Mouse (Mus musculus) intestine, embryonic 14.5 days (tissue): ENCODE measurements around the gene Foxd2. TPM values are rescaled to one million over a fixed set of nuclear protein-coding genes. Genes with fewer than 3 reads are reported as not detected.

Experiments used
- ATAC-seq: fragments of 200-750 bp; cut with Nextera tagmentation; replicated peaks from 2 replicates; pipeline ENCODE4 v1.8.0; 2017; ENCODE audit warnings: low read depth, moderate number of reproducible peaks, moderate TSS enrichment, moderate library complexity; ENCODE audit not compliant: low FRiP score, low TSS enrichment
- DNase-seq: peaks from one replicate; pipeline ENCODE4 v3.0.0-alpha.2; 2018; ENCODE audit warnings: low spot score
- H3K27ac ChIP-seq: fragments of 300-500 bp; sonication (generic); 2 replicates; pipeline ENCODE4 v1.5.1; 2014; ENCODE audit warnings: low read depth, mild to moderate bottlenecking, control low read depth
- H3K27me3 ChIP-seq: fragments of 300-500 bp; sonication (generic); replicated peaks from 2 replicates; pipeline ENCODE4 v1.6.1; 2014; ENCODE audit warnings: low read length, control low read depth; ENCODE audit not compliant: control insufficient read depth, insufficient read depth
- H3K36me3 ChIP-seq: fragments of 300-500 bp; sonication (generic); 2 replicates; pipeline ENCODE4 v1.6.1; 2014; ENCODE audit warnings: low read length, control low read depth; ENCODE audit not compliant: control insufficient read depth, insufficient read depth
- H3K4me1 ChIP-seq: fragments of 300-500 bp; sonication (generic); replicated peaks from 2 replicates; pipeline ENCODE4 v1.6.1; 2014; ENCODE audit warnings: low read length, control low read depth, mixed read lengths; ENCODE audit not compliant: control insufficient read depth, insufficient read depth
- H3K4me2 ChIP-seq: fragments of 300-500 bp; sonication (generic); 2 replicates; pipeline ENCODE4 v1.6.1; 2014; ENCODE audit warnings: low read length
- H3K4me3 ChIP-seq: fragments of 300-500 bp; sonication (generic); 2 replicates; pipeline ENCODE4 v1.5.1; 2014; ENCODE audit warnings: low read depth, low read length, control low read depth, mixed read lengths
- H3K9ac ChIP-seq: fragments of 300-500 bp; sonication (generic); 2 replicates; pipeline ENCODE4 v1.6.1; 2014; ENCODE audit warnings: mild to moderate bottlenecking, low read length
- H3K9me3 ChIP-seq: fragments of 300-500 bp; sonication (generic); 2 replicates; pipeline ENCODE4 v1.6.1; 2016; ENCODE audit warnings: low read length, control low read depth; ENCODE audit not compliant: control insufficient read depth
- WGBS: fragments of 180-500 bp; shearing (Covaris S2); extraction: QIAGEN DNeasy Blood & Tissue Kit; methylation state at CpG from one replicate; pipeline ENCODE4 v1.1.7; 2014; 5-methylcytosine and 5-hydroxymethylcytosine counted together
- polyA plus RNA-seq: library from polyadenylated mRNA; unstranded; fragments of >200 nt; fragmentation: Nextera tagmentation; extraction: Ambion mirVana; gene quantifications from 2 replicates; pipeline ENCODE4 v1.2.1, GENCODE M21; 2014

The Foxd2 gene
- 0.14 and 0.28 TPM in 2 replicates for polyA plus RNA-seq

DNA sequence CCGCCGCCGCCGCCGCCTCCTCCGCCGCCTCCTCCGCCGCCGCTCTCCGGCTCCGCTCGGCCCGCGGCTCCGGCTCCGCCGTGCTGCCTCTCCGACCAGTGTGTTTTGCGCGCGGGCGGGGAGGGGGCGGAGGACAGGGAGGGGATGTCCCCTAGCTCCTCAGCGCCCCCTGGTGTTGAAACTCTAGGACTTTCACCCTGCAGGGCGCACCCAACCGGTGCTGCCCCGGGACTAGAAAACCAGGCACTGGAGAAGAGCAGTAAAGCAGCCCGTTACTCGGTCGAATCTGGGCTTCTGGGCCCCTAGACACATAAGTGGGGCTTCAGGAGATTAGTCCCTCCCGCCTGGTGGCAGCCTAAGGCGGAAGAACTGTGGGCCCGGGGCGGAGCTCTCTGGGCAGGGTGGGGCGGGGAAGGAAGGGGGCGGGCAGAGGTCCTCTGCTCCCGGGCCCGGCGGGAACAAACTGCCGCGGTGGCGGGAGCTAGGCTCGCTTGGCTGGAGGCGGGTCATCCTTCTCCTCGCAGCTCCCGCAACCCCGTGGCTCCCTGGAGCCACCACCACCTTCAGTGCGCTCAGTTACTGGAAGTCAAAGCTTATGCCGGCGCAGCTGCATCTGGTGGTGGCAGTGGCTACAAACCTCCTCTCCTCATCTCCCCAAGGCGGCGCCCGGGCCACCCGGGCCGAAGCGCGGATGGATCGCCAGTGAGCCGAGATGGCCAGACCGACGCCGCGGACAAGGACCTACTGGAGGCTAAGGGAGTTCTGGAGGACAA lies at the start of gene Foxd2:
Gene Foxd2, minus strand, starts transcription at position 45 of the 773 bp plus-strand sequence.
- Histone ChIP-seq H3K4me3 (peak within 1 kb of the TSS; percentile 40), H3K36me3 (no peaks in the 10 kb centered on the region), H3K4me1 (0 out of 2 replicates have a peak, but pooled peaks cover 4% of the 10 kb centered on the region), H3K9me3 (no peaks in the 10 kb centered on the region), H3K9ac (peak within 1 kb of the TSS; percentile 46), H3K4me2 (peak within 1 kb of the TSS; percentile 69), H3K27me3 (peaks cover 99% of the 10 kb centered on the region), H3K27ac (no peak within 1 kb of the TSS)
- ATAC-seq (peak; percentile 90), DNase-seq (peak; percentile 95)
- WGBS: under 1% methylated on average over 56 of the region's 64 CpGs

DNA sequence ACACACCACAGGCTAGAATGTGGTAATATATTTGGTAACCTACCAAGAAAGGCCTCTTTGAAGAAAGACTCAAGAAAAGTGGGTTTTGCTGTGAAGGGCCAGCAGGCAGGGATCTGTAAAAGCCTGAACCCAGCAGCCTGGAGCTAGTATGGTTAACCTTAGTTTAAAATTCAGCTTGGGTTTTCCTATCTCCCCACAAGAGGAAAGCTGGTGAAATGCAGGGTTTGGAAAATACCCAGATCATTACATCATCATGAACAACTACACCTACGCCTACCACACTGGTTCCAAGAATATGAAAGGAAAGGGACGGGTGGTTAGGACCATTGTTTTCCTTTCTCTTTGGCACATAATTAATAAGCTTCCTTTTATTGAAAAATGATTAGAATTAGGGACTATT lies 49.6 kb upstream of the Foxd2 start:
- no peaks in the 10 kb centered on the region for H3K27me3 ChIP-seq
- no peak for DNase-seq
- no peak overlapping the region for H3K27ac ChIP-seq
- ATAC-seq: no peak
- no peaks in the 10 kb centered on the region for H3K9me3 ChIP-seq
- peaks cover 34% of the 10 kb centered on the region for H3K36me3 ChIP-seq
- no peak overlapping the region for H3K9ac ChIP-seq
- WGBS: 87% methylated on average over 2 of the region's 2 CpGs
- no peak overlapping the region for H3K4me3 ChIP-seq
- H3K4me1 ChIP-seq: no peaks in the 10 kb centered on the region
- H3K4me2 ChIP-seq: no peak overlapping the region

DNA sequence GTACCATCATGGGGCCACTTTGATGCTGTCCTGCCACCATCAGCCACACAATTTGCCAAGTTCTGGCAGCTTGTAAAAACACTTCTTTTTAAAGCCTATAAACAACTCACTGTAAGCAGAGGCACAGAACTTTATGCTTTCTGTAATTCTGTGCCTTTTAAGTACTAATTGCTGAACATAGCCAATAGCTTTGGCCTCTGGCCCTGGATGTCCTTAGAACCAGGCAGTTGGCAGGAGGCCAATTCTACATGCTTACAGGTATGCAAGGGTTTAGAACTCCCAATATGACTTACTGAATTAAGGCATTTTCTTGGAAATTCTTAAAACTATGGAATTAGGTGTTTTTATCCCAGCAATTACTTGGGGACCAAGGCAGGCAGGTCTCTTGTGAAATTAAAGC lies 48.7 kb upstream of the Foxd2 start:
- no peak for ATAC-seq
- DNase-seq: no peak
- H3K4me1 ChIP-seq: no peaks in the 10 kb centered on the region

DNA sequence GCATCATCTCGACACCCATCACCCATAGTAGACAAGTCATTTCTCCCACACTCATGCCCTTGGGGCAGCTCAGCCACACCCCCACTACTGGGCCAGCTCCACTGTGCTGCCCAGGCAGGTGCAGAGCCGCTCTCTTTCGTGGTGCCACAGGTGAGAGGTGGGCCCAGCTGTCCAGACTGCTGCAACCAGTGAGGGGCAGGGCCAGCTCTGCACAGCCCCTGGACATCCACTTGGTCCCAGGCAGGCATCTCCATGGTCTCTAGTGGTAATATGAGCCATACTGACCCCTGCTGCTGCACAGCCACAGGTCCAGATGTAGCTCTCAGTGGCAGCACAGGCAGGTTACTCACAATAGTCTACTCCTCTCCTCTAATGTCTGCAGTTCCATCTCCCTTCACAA lies 44.5 kb upstream of the Foxd2 start:
- no peak overlapping the region for H3K4me2 ChIP-seq
- peak; percentile 43; the same call in 1 of the 2 replicates for ATAC-seq

More for the DNA sequence above, 48.7 kb upstream of the Foxd2 start:
- Histone ChIP-seq H3K9me3 (no peaks in the 10 kb centered on the region), H3K4me2 (no peak overlapping the region), H3K27me3 (no peaks in the 10 kb centered on the region), H3K4me3 (no peak overlapping the region), H3K27ac (no peak overlapping the region), H3K36me3 (peaks cover 26% of the 10 kb centered on the region), H3K9ac (no peak overlapping the region)

DNA sequence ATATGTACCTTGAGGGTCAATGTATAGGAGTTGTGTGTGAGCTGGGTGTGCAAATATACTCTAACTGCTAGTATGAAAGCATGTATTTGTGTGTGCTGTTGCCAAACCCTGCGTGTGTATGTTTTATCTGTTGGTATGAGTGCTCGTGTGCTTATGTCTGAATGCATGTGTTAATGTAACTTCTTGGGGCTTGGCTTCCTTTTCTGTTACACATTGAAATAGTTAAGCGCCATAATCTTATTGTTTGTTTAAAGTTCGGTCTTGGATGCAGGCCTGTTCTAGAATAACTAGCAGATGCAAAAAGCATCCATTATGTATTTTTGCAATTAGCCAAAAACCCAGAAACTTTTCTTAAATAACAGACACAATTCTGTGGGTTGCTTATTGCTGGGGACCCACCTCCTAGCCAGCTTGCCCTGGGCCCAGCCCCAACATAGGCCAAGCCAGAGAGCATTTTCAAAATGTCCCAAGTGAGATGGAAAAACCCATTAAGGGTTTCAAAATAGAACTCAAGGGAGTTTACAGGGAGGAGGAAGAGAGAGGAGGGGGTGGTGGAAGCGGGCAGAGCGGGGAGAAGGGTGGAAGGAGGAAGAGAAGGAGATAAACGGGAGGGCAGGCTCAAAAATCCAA lies 39.3 kb upstream of the Foxd2 start:
- H3K4me3 ChIP-seq: no peak overlapping the region
- DNase-seq (no peak), ATAC-seq (no peak)
- H3K9ac ChIP-seq: no peak overlapping the region
- peaks cover 6% of the 10 kb centered on the region for H3K27me3 ChIP-seq
- no peaks in the 10 kb centered on the region for H3K36me3 ChIP-seq
- H3K4me1 ChIP-seq: no peaks in the 10 kb centered on the region
- H3K27ac ChIP-seq: no peak overlapping the region
- H3K9me3 ChIP-seq: no peaks in the 10 kb centered on the region
- WGBS: 71% methylated on average over 7 of the region's 7 CpGs
- no peak overlapping the region for H3K4me2 ChIP-seq

More for the DNA sequence above, 44.5 kb upstream of the Foxd2 start:
- no peaks in the 10 kb centered on the region for H3K36me3 ChIP-seq
- no peak overlapping the region for H3K4me3 ChIP-seq
- H3K27ac ChIP-seq: no peak overlapping the region
- no peaks in the 10 kb centered on the region for H3K4me1 ChIP-seq
- no peak overlapping the region for H3K9ac ChIP-seq
- no peak for DNase-seq
- H3K9me3 ChIP-seq: no peaks in the 10 kb centered on the region
- WGBS: 81% methylated on average over 3 of the region's 3 CpGs
- H3K27me3 ChIP-seq: no peaks in the 10 kb centered on the region

DNA sequence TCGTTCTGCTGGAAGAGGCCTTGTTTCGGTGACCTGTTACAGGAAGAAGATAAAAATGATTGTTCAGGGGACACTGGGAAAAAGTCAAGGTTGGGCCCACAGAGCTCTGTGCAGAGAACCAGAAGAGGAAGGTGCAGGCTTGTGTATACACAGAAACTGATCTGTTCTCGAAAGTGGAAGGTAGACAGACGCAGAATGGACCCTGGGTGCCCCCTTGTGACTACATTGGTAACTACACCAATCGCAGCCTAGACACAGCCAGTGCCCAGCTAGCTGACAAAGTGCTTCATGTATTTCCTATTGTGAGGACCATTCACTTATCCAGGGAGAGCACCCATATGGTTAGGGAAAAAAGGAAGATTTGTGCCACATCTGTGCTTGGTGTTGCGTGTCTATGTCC lies 38.7 kb upstream of the Foxd2 start:
- Histone ChIP-seq H3K27me3 (peaks cover 6% of the 10 kb centered on the region), H3K36me3 (no peaks in the 10 kb centered on the region), H3K4me3 (no peak overlapping the region), H3K4me2 (no peak overlapping the region), H3K4me1 (no peaks in the 10 kb centered on the region), H3K27ac (no peak overlapping the region), H3K9ac (no peak overlapping the region), H3K9me3 (no peaks in the 10 kb centered on the region)
- ATAC-seq (peak; percentile 68), DNase-seq (peak; percentile 93)
- WGBS: 20% methylated on average over 6 of the region's 6 CpGs

DNA sequence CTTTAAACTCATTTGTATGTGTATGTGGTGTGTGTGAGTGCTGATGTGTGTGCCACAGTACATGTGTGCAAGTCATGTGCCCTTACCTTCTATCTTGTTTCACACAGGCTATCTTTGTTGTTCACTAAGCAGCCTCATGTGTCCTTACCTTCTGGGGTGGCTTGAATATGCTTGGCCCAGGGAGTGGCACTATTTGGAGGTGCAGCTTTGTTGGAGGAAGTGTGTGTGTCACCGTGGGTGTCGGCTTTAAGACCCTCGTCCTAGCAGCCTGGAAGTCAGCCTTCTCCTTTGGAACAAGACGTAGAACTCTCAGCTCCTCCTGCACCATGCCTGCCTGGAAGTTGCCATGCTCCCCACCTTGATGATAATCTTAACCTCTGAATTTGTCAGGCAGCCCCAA lies 37.7 kb upstream of the Foxd2 start:
- no peak overlapping the region for H3K27ac ChIP-seq
- DNase-seq (no peak), ATAC-seq (no peak)
- no peak overlapping the region for H3K4me2 ChIP-seq
- no peak overlapping the region for H3K4me3 ChIP-seq
- no peaks in the 10 kb centered on the region for H3K36me3 ChIP-seq
- H3K9me3 ChIP-seq: no peaks in the 10 kb centered on the region
- H3K9ac ChIP-seq: no peak overlapping the region
- WGBS: 79% methylated on average over 4 of the region's 4 CpGs
- peaks cover 6% of the 10 kb centered on the region for H3K27me3 ChIP-seq
- no peaks in the 10 kb centered on the region for H3K4me1 ChIP-seq

DNA sequence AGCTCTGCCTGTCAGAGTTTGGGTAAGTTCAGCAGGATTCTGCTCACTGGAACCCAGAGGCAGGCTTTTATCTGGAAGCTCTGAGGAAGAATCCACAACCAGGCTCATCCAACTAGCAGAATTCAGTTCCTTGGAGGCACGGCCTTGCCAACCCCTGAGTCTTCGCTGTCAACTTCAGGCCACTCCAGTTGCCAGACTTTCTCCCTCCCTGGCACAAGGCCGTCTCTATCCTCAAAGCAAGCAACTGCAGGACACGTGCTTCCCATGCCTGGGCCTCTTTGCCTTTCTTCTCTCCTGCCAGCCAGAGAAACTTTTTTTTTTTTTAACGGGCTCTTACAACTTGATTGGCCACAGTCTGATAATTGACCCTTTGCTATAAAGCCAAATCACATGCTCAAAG lies 36.3 kb upstream of the Foxd2 start:
- Histone ChIP-seq H3K27ac (no peak overlapping the region), H3K9ac (no peak overlapping the region), H3K4me1 (no peaks in the 10 kb centered on the region), H3K4me2 (no peak overlapping the region), H3K27me3 (peaks cover 6% of the 10 kb centered on the region), H3K36me3 (no peaks in the 10 kb centered on the region), H3K9me3 (no peaks in the 10 kb centered on the region), H3K4me3 (no peak overlapping the region)
- WGBS: 34% methylated on average over 5 of the region's 5 CpGs
- DNase-seq: no peak
- ATAC-seq: no peak
